Mouse (Mus musculus) E14TG2a.4 (cell line): Measurements from ENCODE around the gene Pde4d.

Experiments
- CTCF ChIP-seq: conservative IDR thresholded peaks from 2 replicates; pipeline ENCODE4 v1.5.1; 2014; ENCODE audit warnings: low read length
- NANOG ChIP-seq: IDR thresholded peaks from 2 replicates; pipeline ENCODE4 v1.6.1; 2014; ENCODE audit warnings: borderline replicate concordance, low read length, mixed read lengths
- POU5F1 ChIP-seq: IDR thresholded peaks from 2 replicates; pipeline ENCODE4 v1.6.1; 2014; ENCODE audit warnings: low read length, borderline replicate concordance

DNA sequence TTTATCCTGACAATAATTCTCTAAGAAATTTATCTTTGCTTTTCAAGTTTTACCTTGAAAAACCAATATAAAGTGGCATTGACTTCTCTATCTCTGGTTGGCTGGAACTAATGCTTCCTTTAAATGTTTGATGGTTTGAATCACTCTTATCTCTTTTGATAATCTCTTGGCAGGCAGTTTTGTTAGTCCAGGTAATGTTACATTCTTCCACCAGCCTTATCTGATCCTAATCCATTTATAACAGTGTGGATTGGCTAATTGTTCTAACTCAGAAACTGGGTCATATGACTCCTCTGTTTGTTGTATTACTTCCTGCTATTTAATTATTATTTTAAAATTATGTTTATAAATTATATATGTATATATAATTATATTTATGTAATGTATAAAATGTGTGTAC lies 105.2 kb downstream of the Pde4d start:
- TF ChIP-seq CTCF (no peak), NANOG (no peak), POU5F1 (no peak)
